Mouse (Mus musculus): ENCODE measurements around the gene Vmn1r5.

GRCm38 (mm10) chr6:56956436-56956835 lies 13.6 kb upstream of the Vmn1r5 start:
- TF ChIP-seq EP300 (IDR thresholded peaks at IDR 0.05; ENCODE audit: insufficient read depth, low read depth, low read length): no peak
- TF ChIP-seq POLR2A (IDR thresholded peaks at IDR 0.05; ENCODE audit: insufficient read depth, low read length): no peak
- no peak for TF ChIP-seq CTCF (IDR thresholded peaks at IDR 0.05; ENCODE audit: low read depth, low read length)

Measured in ES-Bruce4 (cell line).